8 mouse cellular contexts compared by ENCODE assay signal in the genomic region with DNA sequence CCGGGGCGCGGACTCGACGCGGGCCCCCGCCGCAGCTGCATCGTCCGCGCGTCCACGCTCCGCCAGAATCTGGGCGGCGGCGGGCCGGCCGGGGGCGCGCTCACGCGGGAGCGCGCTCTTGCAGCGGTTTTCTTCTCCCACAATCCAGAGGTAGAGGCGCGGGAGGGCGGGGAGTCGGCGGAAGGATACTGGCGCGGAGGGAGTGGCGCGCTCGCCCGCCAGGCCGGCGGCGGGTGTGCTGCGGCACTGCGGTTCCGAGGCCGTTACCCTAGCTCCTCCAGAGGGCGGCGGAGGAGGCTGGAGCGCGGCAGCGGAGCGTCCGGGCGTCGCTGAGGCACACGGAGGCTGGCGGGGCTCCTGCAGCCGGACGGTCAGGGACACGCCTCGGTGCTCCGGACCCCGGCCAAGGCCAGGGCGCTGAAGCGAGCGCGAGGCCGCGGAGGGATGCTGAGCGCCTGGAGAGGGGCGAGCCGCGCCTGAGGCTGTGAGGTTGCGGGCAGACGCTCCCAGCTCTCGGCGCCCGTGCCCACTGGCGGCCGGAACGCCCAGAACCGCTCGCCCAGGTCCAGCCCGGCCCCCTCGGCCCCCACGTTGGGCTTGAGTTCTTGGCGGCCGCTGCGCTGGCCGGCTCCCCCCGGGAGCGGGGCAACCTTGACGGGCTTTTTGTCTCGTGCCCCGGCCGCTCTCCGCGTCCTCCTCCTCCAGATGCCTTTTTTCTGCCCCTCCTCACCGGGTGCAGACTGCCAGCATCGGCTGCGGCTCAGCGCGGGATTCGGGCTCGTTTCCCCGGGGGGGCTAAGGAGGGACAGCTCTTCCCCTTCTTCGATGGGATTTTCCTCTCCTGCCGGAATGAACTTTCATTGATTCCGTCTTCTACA. TPM values are rescaled to one million over a fixed set of nuclear protein-coding genes. Genes with fewer than 3 reads are reported as not detected.
A peak's percentile ranks its signal among the peaks of the same experiment; 100 is the strongest.
DNase-seq lines count a peak whose midpoint lies in the region; ATAC-seq and TF ChIP-seq lines count a peak whose summit lies in the region.

Gene Ccdc88a, plus strand, starts transcription at position 263 of the 878 bp plus-strand sequence.

- under 1% methylated on average over 100 of the region's 107 CpGs for whole genome bisulfite sequencing in forebrain, embryonic 15.5 days
- 1% methylated on average over 93 of the region's 107 CpGs for WGBS in lung, adult 2 months

- intact Hi-C loops in heart, postnatal 25 days (cut with DNase I): loop anchor here (5.0 to 10.0 kb wide), 3 partner anchors 154 to 481 kb away; partner anchors contain the start of genes Mtif2 and Rtn4

- H3K4me1 ChIP-seq in ES-E14 (ENCODE audit: control insufficient read depth in 2 of 2, insufficient read depth in 2 of 2, low read length in 2 of 2, poor library complexity in 1 of 2): peaks cover 2 to 8% of the 10 kb centered on the region in 2 experiments; a peak in 2 of 4 replicates
- peaks cover 20% of the 10 kb centered on the region for H3K4me1 ChIP-seq in forebrain, embryonic 15.5 days
- no peaks in the 10 kb centered on the region; the same call in none of the 2 replicates for H3K4me1 ChIP-seq in lung, adult 2 months (ENCODE audit: control insufficient read depth, insufficient read depth, low read length)

- H3K4me2 ChIP-seq in forebrain, embryonic 15.5 days (replicated peaks): peak within 1 kb of the TSS; percentile 61

- peak within 1 kb of the TSS; percentile 77 to 80 for H3K4me3 ChIP-seq in ES-E14 (ENCODE audit: insufficient read depth in 1 of 2, low read depth in 1 of 2, low read length in 2 of 2, poor library complexity in 1 of 2, severe bottlenecking in 1 of 2)
- H3K4me3 ChIP-seq in forebrain, embryonic 15.5 days: peak within 1 kb of the TSS; percentile 82
- H3K4me3 ChIP-seq in lung, adult 2 months (replicated peaks; ENCODE audit: extremely low read depth, low read depth, low read length): peak within 1 kb of the TSS; percentile 76

- no peaks in the 10 kb centered on the region for H3K27me3 ChIP-seq in forebrain, embryonic 15.5 days

- ATAC-seq in forebrain, embryonic 15.5 days (replicated peaks): peak; percentile 96
- peak; percentile 81 for ATAC-seq in neutrophil, adult 5-6 weeks (ENCODE audit: extremely low read depth, insufficient number of reproducible peaks, low FRiP score, poor library complexity, severe bottlenecking)

- no peak for TF ChIP-seq CTCF in lung, adult 2 months (IDR thresholded peaks at IDR 0.05; ENCODE audit: insufficient read depth, low read length)

- H3K27ac ChIP-seq in ES-E14 (ENCODE audit: insufficient read depth, low read depth, low read length, poor library complexity, severe bottlenecking): 0 out of 2 replicates have a peak within 1 kb of the TSS, but pooled peaks have one; percentile 15
- H3K27ac ChIP-seq in forebrain, embryonic 15.5 days (replicated peaks): peak within 1 kb of the TSS; percentile 98

- peaks cover 3% of the 10 kb centered on the region; the same call in 1 of the 2 replicates for H3K36me3 ChIP-seq in ES-E14 (ENCODE audit: control insufficient read depth, insufficient read depth, low read length, poor library complexity, severe bottlenecking)
- no peaks in the 10 kb centered on the region for H3K36me3 ChIP-seq in forebrain, embryonic 15.5 days

- H3K9me3 ChIP-seq in ES-E14 (ENCODE audit: control insufficient read depth, insufficient read depth, low read depth, low read length): no peaks in the 10 kb centered on the region
- no peaks in the 10 kb centered on the region for H3K9me3 ChIP-seq in forebrain, embryonic 15.5 days

- peak within 1 kb of the TSS; percentile 80 for H3K9ac ChIP-seq in ES-E14 (ENCODE audit: insufficient read depth, low read depth, low read length, poor library complexity, severe bottlenecking)
- H3K9ac ChIP-seq in forebrain, embryonic 15.5 days (replicated peaks): peak within 1 kb of the TSS; percentile 97

- in situ Hi-C loops in ES-E14 (cut with MboI; ENCODE audit: low sequenced_read_pairs in 2 of 2, unreplicated experiment in 2 of 2): no loop called here

- peak; percentile 88 for DNase-seq in ES-E14 (ENCODE audit: low read depth, low spot score)
- peak; percentile 91 for DNase-seq in cerebellum, adult 11-12 months
- peak; percentile 94 for DNase-seq in heart, postnatal 25 days (ENCODE audit: low spot score)
- peak; percentile 97 to 98 for DNase-seq in layer of hippocampus, adult 18-20 months (ENCODE audit: low spot score in 2 of 2)
- DNase-seq in lung, adult 2 months: peak; percentile 93
- peak; percentile 89 to 90 for DNase-seq in thymus, adult 18-20 months

- TF ChIP-seq POLR2A in lung, adult 2 months (IDR thresholded peaks at IDR 0.05; ENCODE audit: borderline replicate concordance, extremely low read depth, low read depth, low read length): peak; percentile 78; the same call in 1 of the 2 replicates

TF ChIP-seq in ES-E14, 5 proteins besides CTCF, POLR2A, EP300 and RAD21:
- TF ChIP-seq HCFC1 (IDR thresholded peaks at IDR 0.05; ENCODE audit: borderline replicate concordance, insufficient read depth, low read length) (peak; percentile 62; the same call in 1 of the 2 replicates), ZNF384 (IDR thresholded peaks at IDR 0.05; ENCODE audit: low read depth, low read length) (no peak), ZC3H11A (IDR thresholded peaks at IDR 0.05; ENCODE audit: borderline replicate concordance, low read depth, low read length) (no peak), MAFK (IDR thresholded peaks at IDR 0.05; ENCODE audit: insufficient read depth, low read depth, low read length) (no peak), CHD2 (IDR thresholded peaks at IDR 0.05; ENCODE audit: low read depth, low read length) (peak; percentile 67; the same call in 1 of the 2 replicates)

RNA-seq across cellular contexts. Expression of gene Ccdc88a, which starts in this region (rescaled TPM):
- 13.9 and 15.3 TPM in 2 replicates for total RNA-seq in ES-E14 (2012; rRNA removed)
- 101 and 105 TPM in 2 replicates for polyA plus RNA-seq in forebrain, embryonic 15.5 days (2015; fragmentation: Nextera tagmentation; extraction: Ambion mirVana)
- total RNA-seq in heart, postnatal 25 days (2021): 10 to 100 TPM in 1 of 2 experiments, 1 to 10 TPM in 1; 7.7 to 10.6 TPM
- total RNA-seq in layer of hippocampus, adult 18-20 months (2021): 10 to 100 TPM; 52.8 to 58.0 TPM
- 2.0 and 2.3 TPM in 2 replicates for polyA plus RNA-seq in lung, adult 2 months (2012; rRNA removed)
- 10.3 and 12.1 TPM in 2 replicates for total RNA-seq in neutrophil, adult 5-6 weeks (2017)

Comparison
In these comparisons a context has a peak if more than half of its experiments do, and no peak if none do; other contexts are left out.
1. Peak in every context shown above with its lines: DNase-seq, ATAC-seq, H3K4me3 ChIP-seq and H3K27ac ChIP-seq.
2. RNA of gene Ccdc88a (polyA plus RNA-seq): 101 to 105 TPM in forebrain, embryonic 15.5 days; 2.0 to 2.3 TPM in lung, adult 2 months; every median in the first group is over 10 times any median in the second.